Mouse (Mus musculus) kidney, postnatal 0 days (tissue): ENCODE results near the gene Ankrd28. TPM values are rescaled to one million over a fixed set of nuclear protein-coding genes. Genes with fewer than 3 reads are reported as not detected.

ENCODE experiments used
- ATAC-seq: fragments of 200-750 bp; cut with Nextera tagmentation; replicated peaks from 2 replicates; pipeline ENCODE4 v1.8.0; 2017; ENCODE audit warnings: low read depth, moderate number of reproducible peaks, moderate TSS enrichment, moderate library complexity; ENCODE audit not compliant: low FRiP score
- DNase-seq: peaks from one replicate; pipeline ENCODE4 v3.0.0-alpha.2; 2016; ENCODE audit warnings: low spot score
- H3K27ac ChIP-seq: fragments of 300-500 bp; sonication (generic); 2 replicates; pipeline ENCODE4 v1.5.1; 2014; ENCODE audit warnings: mild to moderate bottlenecking
- H3K27me3 ChIP-seq: fragments of 300-500 bp; sonication (generic); 2 replicates; pipeline ENCODE4 v1.6.1; 2014; ENCODE audit warnings: low read length, mixed read lengths; ENCODE audit not compliant: insufficient read depth
- H3K36me3 ChIP-seq: fragments of 300-500 bp; sonication (generic); 2 replicates; pipeline ENCODE4 v1.6.1; 2014; ENCODE audit warnings: low read length, mixed read lengths; ENCODE audit not compliant: insufficient read depth
- H3K4me1 ChIP-seq: fragments of 300-500 bp; sonication (generic); replicated peaks from 2 replicates; pipeline ENCODE4 v1.6.1; 2014; ENCODE audit warnings: antibody characterized with exemption, low read length, mixed read lengths; ENCODE audit not compliant: insufficient read depth
- H3K4me2 ChIP-seq: fragments of 300-500 bp; sonication (generic); 2 replicates; pipeline ENCODE4 v1.6.1; 2014; ENCODE audit warnings: mild to moderate bottlenecking, low read length, moderate library complexity, mixed read lengths
- H3K4me3 ChIP-seq: fragments of 300-500 bp; sonication (generic); replicated peaks from 2 replicates; pipeline ENCODE4 v1.5.1; 2014; ENCODE audit warnings: low read depth, low read length
- H3K9ac ChIP-seq: fragments of 300-500 bp; sonication (generic); 2 replicates; pipeline ENCODE4 v1.6.1; 2014; ENCODE audit warnings: low read depth, low read length
- H3K9me3 ChIP-seq: fragments of 300-500 bp; sonication (generic); replicated peaks from 2 replicates; pipeline ENCODE4 v1.6.1; 2016; ENCODE audit warnings: low read length, inconsistent platforms, mixed read lengths
- CTCF ChIP-seq: IDR thresholded peaks from 2 replicates; pipeline ENCODE4 v1.5.1; 2016; ENCODE audit warnings: antibody characterized with exemption, low read depth, mild to moderate bottlenecking, moderate library complexity
- WGBS: fragments of 180-500 bp; shearing (Covaris S2); extraction: QIAGEN DNeasy Blood & Tissue Kit; methylation state at CpG from one replicate; pipeline ENCODE4 v1.1.7; 2014; 5-methylcytosine and 5-hydroxymethylcytosine counted together
- polyA plus RNA-seq: library from polyadenylated mRNA; unstranded; fragments of >200 nt; fragmentation: Nextera tagmentation; extraction: Ambion mirVana; gene quantifications from 2 replicates; pipeline ENCODE4 v1.2.1, GENCODE M21; 2015

Gene Ankrd28
- polyA plus RNA-seq, 1 experiment from 2014 or later = 6.8 TPM

DNA sequence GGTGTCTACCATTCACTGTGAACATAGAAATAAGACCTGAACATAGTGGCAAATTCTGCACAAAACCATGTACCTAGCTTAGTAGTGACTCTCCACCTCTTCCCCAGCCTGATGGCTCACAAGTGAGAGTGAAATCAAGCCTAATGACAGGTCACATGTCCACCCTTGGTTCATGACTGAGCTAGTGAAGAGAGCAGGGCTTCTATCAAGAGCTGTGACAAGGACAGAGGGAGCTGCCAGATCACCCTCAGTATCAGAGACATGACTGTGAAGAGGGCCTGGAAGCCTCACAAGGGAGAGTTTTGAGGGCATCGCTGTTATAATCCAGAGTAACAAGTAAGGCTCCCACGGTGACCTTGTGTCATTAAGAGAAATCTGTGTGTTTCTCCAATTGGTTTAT, 28.2 kb upstream of the Ankrd28 start:
- no peak overlapping the region for H3K9ac ChIP-seq
- H3K4me1 ChIP-seq = 0 out of 2 replicates have a peak, but pooled peaks cover 6% of the 10 kb centered on the region
- no peaks in the 10 kb centered on the region for H3K27me3 ChIP-seq
- WGBS = 90% methylated on average over 2 of the region's 2 CpGs
- no peak overlapping the region for H3K4me3 ChIP-seq
- no peak for ATAC-seq
- no peak overlapping the region for H3K27ac ChIP-seq
- H3K9me3 ChIP-seq = no peaks in the 10 kb centered on the region
- DNase-seq = no peak
- no peaks in the 10 kb centered on the region for H3K36me3 ChIP-seq
- H3K4me2 ChIP-seq = no peak overlapping the region
- no peak for TF ChIP-seq CTCF

DNA sequence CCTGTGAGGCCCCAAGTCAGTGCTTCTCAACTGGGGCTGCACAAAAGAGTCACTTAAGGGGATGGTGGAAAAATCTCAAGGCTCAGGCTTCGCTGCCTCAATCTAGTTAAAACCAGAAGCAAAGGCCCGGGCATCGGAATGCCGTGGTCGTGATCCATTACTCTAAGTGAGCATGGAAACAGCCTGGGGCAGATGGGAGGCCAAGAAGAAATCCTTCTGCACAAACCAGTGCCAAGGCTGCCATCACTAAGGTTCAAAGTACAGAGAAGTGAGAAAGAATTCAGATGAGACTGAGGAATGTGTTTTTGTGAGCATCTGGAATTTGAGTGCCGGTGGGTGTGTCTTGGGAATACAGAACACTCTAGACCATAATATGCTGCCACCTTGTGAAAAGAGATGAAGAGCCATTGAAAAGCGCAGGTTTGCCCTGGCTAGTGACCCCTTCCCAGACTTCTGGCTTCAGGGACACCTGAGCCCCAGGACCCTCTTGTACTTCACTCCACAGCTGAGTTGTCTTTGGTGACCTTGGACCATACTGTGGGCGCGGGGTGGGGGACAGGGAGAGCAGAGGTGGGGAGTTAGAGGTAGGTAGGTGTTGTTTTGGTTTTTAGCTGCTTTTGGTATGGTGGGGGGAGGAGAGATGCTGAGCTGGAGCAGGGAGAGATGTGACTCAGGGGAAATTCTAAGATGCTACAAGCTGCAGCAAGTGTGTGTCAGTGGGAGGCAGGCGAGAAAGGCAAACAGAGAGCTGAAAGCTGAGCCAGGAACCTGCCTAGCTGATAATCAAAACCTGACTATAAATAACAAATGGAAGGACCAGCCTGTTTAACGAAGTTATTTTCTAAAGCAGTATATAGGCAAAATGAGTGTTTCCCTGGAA, 26.9 kb upstream of the Ankrd28 start:
- 0 out of 2 replicates have a peak, but pooled peaks have one; percentile 2 for TF ChIP-seq CTCF

GRCm38 (mm10) chr14:31856007-31856406, 25.6 kb upstream of the Ankrd28 start:
- TF ChIP-seq CTCF = no peak
- no peaks in the 10 kb centered on the region for H3K36me3 ChIP-seq
- no peaks in the 10 kb centered on the region for H3K27me3 ChIP-seq
- no peak overlapping the region for H3K4me2 ChIP-seq
- no peaks in the 10 kb centered on the region for H3K9me3 ChIP-seq
- 0 out of 2 replicates have a peak, but pooled peaks cover 6% of the 10 kb centered on the region for H3K4me1 ChIP-seq
- no peak overlapping the region for H3K9ac ChIP-seq
- 51% methylated on average over 5 of the region's 5 CpGs for WGBS
- H3K27ac ChIP-seq = no peak overlapping the region
- ATAC-seq = no peak
- no peak for DNase-seq
- H3K4me3 ChIP-seq = no peak overlapping the region

More for the DNA sequence above, 26.9 kb upstream of the Ankrd28 start:
- H3K36me3 ChIP-seq = no peaks in the 10 kb centered on the region
- no peak overlapping the region for H3K27ac ChIP-seq
- no peaks in the 10 kb centered on the region for H3K27me3 ChIP-seq
- no peak overlapping the region for H3K9ac ChIP-seq
- H3K4me3 ChIP-seq = no peak overlapping the region
- H3K4me1 ChIP-seq = 0 out of 2 replicates have a peak, but pooled peaks cover 6% of the 10 kb centered on the region
- H3K9me3 ChIP-seq = no peaks in the 10 kb centered on the region
- H3K4me2 ChIP-seq = no peak overlapping the region
- no peak; the same call in 1 of the 2 replicates for ATAC-seq
- peak; percentile 28 for DNase-seq
- WGBS = 49% methylated on average over 11 of the region's 11 CpGs

DNA sequence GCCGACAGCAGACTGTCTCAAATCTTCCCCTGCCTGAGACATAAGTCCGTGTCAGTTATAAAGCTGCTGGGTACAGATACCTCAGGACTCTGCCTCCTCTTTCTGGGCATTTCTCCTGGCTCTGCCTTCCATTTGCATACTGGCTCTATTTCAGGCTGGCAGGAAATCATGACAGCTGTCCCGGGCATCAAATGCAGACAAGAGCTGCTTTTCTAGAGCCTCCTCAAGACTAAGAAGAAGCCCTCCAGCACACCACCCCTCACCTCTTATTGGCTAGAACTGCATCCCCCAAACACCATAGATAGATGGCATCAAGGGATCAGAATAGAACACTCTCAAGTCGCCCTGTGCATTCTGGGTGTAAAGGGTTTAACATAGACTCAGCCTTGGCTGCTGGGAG, 24.2 kb upstream of the Ankrd28 start:
- Histone ChIP-seq H3K27me3 (no peaks in the 10 kb centered on the region), H3K9me3 (no peaks in the 10 kb centered on the region), H3K9ac (no peak overlapping the region), H3K4me2 (no peak overlapping the region), H3K4me1 (0 out of 2 replicates have a peak, but pooled peaks cover 6% of the 10 kb centered on the region), H3K36me3 (no peaks in the 10 kb centered on the region), H3K27ac (no peak overlapping the region), H3K4me3 (no peak overlapping the region)
- DNase-seq (no peak), ATAC-seq (no peak)
- TF ChIP-seq CTCF = no peak
- 75% methylated on average over 4 of the region's 4 CpGs for WGBS

- no peak overlapping the region for H3K9ac ChIP-seq
- TF ChIP-seq CTCF = no peak
- H3K4me2 ChIP-seq = no peak overlapping the region
- no peaks in the 10 kb centered on the region for H3K36me3 ChIP-seq
- no peak overlapping the region for H3K27ac ChIP-seq
- H3K4me1 ChIP-seq = no peaks in the 10 kb centered on the region
- WGBS = 66% methylated on average over 4 of the region's 4 CpGs
- H3K27me3 ChIP-seq = no peaks in the 10 kb centered on the region
- no peak overlapping the region for H3K4me3 ChIP-seq
- no peak for DNase-seq
- H3K9me3 ChIP-seq = no peaks in the 10 kb centered on the region
- no peak for ATAC-seq
Measured at GRCm38 (mm10) chr14:31843571-31843970, 13.1 kb upstream of the Ankrd28 start.

- WGBS = 34% methylated on average over 4 of the region's 4 CpGs
- peaks cover 4% of the 10 kb centered on the region; the same call in 1 of the 2 replicates for H3K9me3 ChIP-seq
- no peaks in the 10 kb centered on the region for H3K36me3 ChIP-seq
- no peak for TF ChIP-seq CTCF
- H3K27ac ChIP-seq = no peak overlapping the region
- H3K4me2 ChIP-seq = no peak overlapping the region
- no peak overlapping the region for H3K9ac ChIP-seq
- ATAC-seq = no peak
- DNase-seq = no peak
- no peaks in the 10 kb centered on the region for H3K4me1 ChIP-seq
- H3K4me3 ChIP-seq = no peak overlapping the region
- no peaks in the 10 kb centered on the region for H3K27me3 ChIP-seq
Measured at GRCm38 (mm10) chr14:31832022-31832421, 1.6 kb upstream of the Ankrd28 start.
